Mouse (Mus musculus): ENCODE results near the gene Etv4. TPM values are rescaled to one million over a fixed set of nuclear protein-coding genes. Genes with fewer than 3 reads are reported as not detected.

The Etv4 gene
- polyA plus RNA-seq, 1 experiment from 2014 or later, result 10.4 TPM

GRCm38 (mm10) chr11:101763723-101764122 is 21.4 kb downstream of the Etv4 start:
- no peaks in the 10 kb centered on the region for H3K4me1 ChIP-seq (replicated peaks; ENCODE audit: control insufficient read depth, insufficient read depth, low read length)
- ATAC-seq (replicated peaks; ENCODE audit: low FRiP score), result no peak

GRCm38 (mm10) chr11:101759530-101759929 is 25.6 kb downstream of the Etv4 start:
- Histone ChIP-seq H3K27ac (ENCODE audit: low read depth, low read length) (no peak overlapping the region), H3K27me3 (ENCODE audit: control insufficient read depth, insufficient read depth, low read length) (no peaks in the 10 kb centered on the region), H3K4me3 (ENCODE audit: low read depth, low read length) (no peak overlapping the region), H3K4me1 (replicated peaks; ENCODE audit: control insufficient read depth, insufficient read depth, low read length) (no peaks in the 10 kb centered on the region), H3K36me3 (ENCODE audit: control insufficient read depth, insufficient read depth, low read length) (peaks cover 8% of the 10 kb centered on the region), H3K9ac (ENCODE audit: low read length) (no peak overlapping the region), H3K4me2 (ENCODE audit: low read depth, low read length, severe bottlenecking) (no peak overlapping the region), H3K9me3 (ENCODE audit: control insufficient read depth, low read length) (no peaks in the 10 kb centered on the region)
- WGBS, result 96% methylated on average over 3 of the region's 3 CpGs
- DNase-seq (ENCODE audit: low spot score) (no peak), ATAC-seq (replicated peaks; ENCODE audit: low FRiP score) (no peak)

More at GRCm38 (mm10) chr11:101763723-101764122, 21.4 kb downstream of the Etv4 start:
- Histone ChIP-seq H3K9ac (ENCODE audit: low read length) (no peak overlapping the region), H3K27ac (ENCODE audit: low read depth, low read length) (no peak overlapping the region), H3K27me3 (ENCODE audit: control insufficient read depth, insufficient read depth, low read length) (no peaks in the 10 kb centered on the region), H3K4me3 (ENCODE audit: low read depth, low read length) (no peak overlapping the region), H3K36me3 (ENCODE audit: control insufficient read depth, insufficient read depth, low read length) (peaks cover 8% of the 10 kb centered on the region), H3K9me3 (ENCODE audit: control insufficient read depth, low read length) (no peaks in the 10 kb centered on the region), H3K4me2 (ENCODE audit: low read depth, low read length, severe bottlenecking) (no peak overlapping the region)
- WGBS, result 67% methylated on average over 7 of the region's 7 CpGs
- no peak for DNase-seq (ENCODE audit: low spot score)

- ATAC-seq (replicated peaks; ENCODE audit: low FRiP score) (no peak), DNase-seq (ENCODE audit: low spot score) (no peak)
- no peak overlapping the region for H3K27ac ChIP-seq (ENCODE audit: low read depth, low read length)
Observed at GRCm38 (mm10) chr11:101758431-101758830, 26.7 kb downstream of the Etv4 start.

GRCm38 (mm10) chr11:101757366-101757765 is 27.8 kb downstream of the Etv4 start:
- no peak overlapping the region for H3K4me3 ChIP-seq (ENCODE audit: low read depth, low read length)
- DNase-seq (ENCODE audit: low spot score) (no peak), ATAC-seq (replicated peaks; ENCODE audit: low FRiP score) (no peak)
- H3K4me1 ChIP-seq (replicated peaks; ENCODE audit: control insufficient read depth, insufficient read depth, low read length), result no peaks in the 10 kb centered on the region
- 91% methylated on average over 8 of the region's 8 CpGs for WGBS
- H3K9me3 ChIP-seq (ENCODE audit: control insufficient read depth, low read length), result no peaks in the 10 kb centered on the region
- H3K27ac ChIP-seq (ENCODE audit: low read depth, low read length), result no peak overlapping the region
- H3K27me3 ChIP-seq (ENCODE audit: control insufficient read depth, insufficient read depth, low read length), result no peaks in the 10 kb centered on the region
- H3K9ac ChIP-seq (ENCODE audit: low read length), result no peak overlapping the region
- peaks cover 4% of the 10 kb centered on the region for H3K36me3 ChIP-seq (ENCODE audit: control insufficient read depth, insufficient read depth, low read length)
- H3K4me2 ChIP-seq (ENCODE audit: low read depth, low read length, severe bottlenecking), result no peak overlapping the region

More at GRCm38 (mm10) chr11:101758431-101758830, 26.7 kb downstream of the Etv4 start:
- Histone ChIP-seq H3K4me3 (ENCODE audit: low read depth, low read length) (no peak overlapping the region), H3K36me3 (ENCODE audit: control insufficient read depth, insufficient read depth, low read length) (peaks cover 4% of the 10 kb centered on the region), H3K9ac (ENCODE audit: low read length) (no peak overlapping the region), H3K4me1 (replicated peaks; ENCODE audit: control insufficient read depth, insufficient read depth, low read length) (no peaks in the 10 kb centered on the region), H3K27me3 (ENCODE audit: control insufficient read depth, insufficient read depth, low read length) (no peaks in the 10 kb centered on the region), H3K4me2 (ENCODE audit: low read depth, low read length, severe bottlenecking) (no peak overlapping the region), H3K9me3 (ENCODE audit: control insufficient read depth, low read length) (no peaks in the 10 kb centered on the region)
- 85% methylated on average over 5 of the region's 5 CpGs for WGBS

- no peaks in the 10 kb centered on the region for H3K9me3 ChIP-seq (ENCODE audit: control insufficient read depth, low read length)
- 94% methylated on average over 8 of the region's 8 CpGs for WGBS
- no peaks in the 10 kb centered on the region for H3K4me1 ChIP-seq (replicated peaks; ENCODE audit: control insufficient read depth, insufficient read depth, low read length)
- ATAC-seq (replicated peaks; ENCODE audit: low FRiP score), result no peak
- H3K4me2 ChIP-seq (ENCODE audit: low read depth, low read length, severe bottlenecking), result no peak overlapping the region
- H3K36me3 ChIP-seq (ENCODE audit: control insufficient read depth, insufficient read depth, low read length), result peaks cover 4% of the 10 kb centered on the region
- DNase-seq (ENCODE audit: low spot score), result no peak
- H3K4me3 ChIP-seq (ENCODE audit: low read depth, low read length), result no peak overlapping the region
- H3K27me3 ChIP-seq (ENCODE audit: control insufficient read depth, insufficient read depth, low read length), result no peaks in the 10 kb centered on the region
- H3K27ac ChIP-seq (ENCODE audit: low read depth, low read length), result no peak overlapping the region
- H3K9ac ChIP-seq (ENCODE audit: low read length), result no peak overlapping the region
Observed at GRCm38 (mm10) chr11:101756616-101757015, 28.6 kb downstream of the Etv4 start.

GRCm38 (mm10) chr11:101733596-101733995 is 51.6 kb downstream of the Etv4 start:
- Histone ChIP-seq H3K36me3 (ENCODE audit: control insufficient read depth, insufficient read depth, low read length) (peaks cover 9% of the 10 kb centered on the region; the same call in 1 of the 2 replicates), H3K27ac (ENCODE audit: low read depth, low read length) (no peak overlapping the region), H3K9ac (ENCODE audit: low read length) (peak overlapping the region; percentile 76), H3K4me2 (ENCODE audit: low read depth, low read length, severe bottlenecking) (peak overlapping the region; percentile 86), H3K27me3 (ENCODE audit: control insufficient read depth, insufficient read depth, low read length) (no peaks in the 10 kb centered on the region), H3K4me3 (ENCODE audit: low read depth, low read length) (peak overlapping the region; percentile 79), H3K9me3 (ENCODE audit: control insufficient read depth, low read length) (no peaks in the 10 kb centered on the region), H3K4me1 (replicated peaks; ENCODE audit: control insufficient read depth, insufficient read depth, low read length) (peaks cover 2% of the 10 kb centered on the region; the same call in 1 of the 2 replicates)
- ATAC-seq (replicated peaks; ENCODE audit: low FRiP score), result no peak
- 40% methylated on average over 9 of the region's 9 CpGs for WGBS
- DNase-seq (ENCODE audit: low spot score), result no peak

GRCm38 (mm10) chr11:101732518-101733440 is 52.4 kb downstream of the Etv4 start, which contains the start of gene Dhx8:
TSS of gene Dhx8 (plus strand) at chr11:101732919.
- Histone ChIP-seq H3K9ac (ENCODE audit: low read length) (peak within 1 kb of the TSS; percentile 76), H3K4me3 (ENCODE audit: low read depth, low read length) (peak within 1 kb of the TSS; percentile 79), H3K9me3 (ENCODE audit: control insufficient read depth, low read length) (no peaks in the 10 kb centered on the region), H3K4me2 (ENCODE audit: low read depth, low read length, severe bottlenecking) (peak within 1 kb of the TSS; percentile 86), H3K27ac (ENCODE audit: low read depth, low read length) (no peak within 1 kb of the TSS), H3K36me3 (ENCODE audit: control insufficient read depth, insufficient read depth, low read length) (peaks cover 3% of the 10 kb centered on the region; the same call in 1 of the 2 replicates), H3K27me3 (ENCODE audit: control insufficient read depth, insufficient read depth, low read length) (no peaks in the 10 kb centered on the region), H3K4me1 (replicated peaks; ENCODE audit: control insufficient read depth, insufficient read depth, low read length) (peaks cover 2% of the 10 kb centered on the region; the same call in 1 of the 2 replicates)
- WGBS, result under 1% methylated on average over 51 of the region's 51 CpGs
- ATAC-seq (replicated peaks; ENCODE audit: low FRiP score) (peak; percentile 95), DNase-seq (ENCODE audit: low spot score) (peak; percentile 99)

GRCm38 (mm10) chr11:101729308-101729707 is 55.9 kb downstream of the Etv4 start:
- Histone ChIP-seq H3K9me3 (ENCODE audit: control insufficient read depth, low read length) (no peaks in the 10 kb centered on the region), H3K4me2 (ENCODE audit: low read depth, low read length, severe bottlenecking) (no peak overlapping the region), H3K4me1 (replicated peaks; ENCODE audit: control insufficient read depth, insufficient read depth, low read length) (peaks cover 2% of the 10 kb centered on the region; the same call in 1 of the 2 replicates), H3K9ac (ENCODE audit: low read length) (no peak overlapping the region), H3K27me3 (ENCODE audit: control insufficient read depth, insufficient read depth, low read length) (no peaks in the 10 kb centered on the region), H3K36me3 (ENCODE audit: control insufficient read depth, insufficient read depth, low read length) (no peaks in the 10 kb centered on the region), H3K4me3 (ENCODE audit: low read depth, low read length) (no peak overlapping the region), H3K27ac (ENCODE audit: low read depth, low read length) (no peak overlapping the region)
- WGBS, result 77% methylated on average over 3 of the region's 3 CpGs
- DNase-seq (ENCODE audit: low spot score), result no peak
- ATAC-seq (replicated peaks; ENCODE audit: low FRiP score), result no peak
